In the genomic region with DNA sequence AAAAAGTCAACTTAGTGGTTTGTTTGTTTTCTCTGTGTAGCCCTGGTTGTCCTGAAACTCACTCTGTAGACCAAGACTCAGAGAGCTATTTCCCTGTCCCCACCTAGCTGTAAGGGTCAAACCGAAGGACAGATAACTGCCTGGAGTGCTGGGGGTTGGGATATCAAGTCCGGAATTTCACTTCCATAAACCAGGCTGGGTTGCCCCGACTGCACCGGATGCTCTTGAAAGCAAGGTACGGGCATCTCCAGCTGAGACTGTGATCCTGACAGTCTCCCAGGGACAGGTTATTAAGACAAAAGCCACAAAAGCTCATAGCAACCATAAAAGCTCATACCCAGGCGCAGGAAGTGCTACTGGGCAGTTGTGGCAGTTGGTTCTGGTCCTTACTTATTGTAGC, we compare ENCODE assay signal across 18 mouse cellular contexts.
"Had no signal": no experiment of that assay in that cellular context is flagged by ENCODE, and none has a peak within 500 bp of the region (broad histone marks: within the 10 kb centered on the region; RNA-seq: fewer than 3 reads in every experiment).

No protein-coding gene starts in this region.

- H3K9me3 ChIP-seq: liver, embryonic 15.5 days; lung, embryonic 15.5 days; midbrain, embryonic 10.5 days; midbrain, embryonic 13.5 days; midbrain, embryonic 15.5 days; neural tube, embryonic 12.5 days had no signal

- H3K27ac ChIP-seq: liver, embryonic 15.5 days; lung, embryonic 15.5 days; midbrain, embryonic 10.5 days; midbrain, embryonic 13.5 days; midbrain, embryonic 15.5 days; neural tube, embryonic 12.5 days had no signal

- H3K9ac ChIP-seq: liver, embryonic 15.5 days; liver, postnatal 0 days; lung, embryonic 15.5 days; midbrain, embryonic 13.5 days; midbrain, embryonic 15.5 days; neural tube, embryonic 12.5 days had no signal

- H3K4me2 ChIP-seq: liver, embryonic 15.5 days; lung, embryonic 15.5 days; midbrain, embryonic 13.5 days; midbrain, embryonic 15.5 days; neural tube, embryonic 12.5 days had no signal

- DNase-seq: liver, postnatal 0 days; lung, adult 2 months; lung, postnatal 14 days; lung, postnatal 4 days; right cerebral cortex, adult 18-20 months; right cerebral cortex, postnatal 25 days; right cerebral cortex, postnatal 4 days; spleen, adult 18-20 months; thymus, adult 2 months; thymus, postnatal 25 days; thymus, postnatal 4 days had no signal

- ATAC-seq: liver, postnatal 0 days; lung, postnatal 0 days; midbrain, embryonic 13.5 days; midbrain, embryonic 15.5 days had no signal

- H3K36me3 ChIP-seq: liver, embryonic 15.5 days; lung, embryonic 15.5 days; midbrain, embryonic 10.5 days; midbrain, embryonic 13.5 days; midbrain, embryonic 15.5 days; neural tube, embryonic 12.5 days had no signal

- H3K27me3 ChIP-seq: liver, embryonic 15.5 days; lung, embryonic 15.5 days; midbrain, embryonic 13.5 days; midbrain, embryonic 15.5 days; neural tube, embryonic 12.5 days had no signal

- H3K4me1 ChIP-seq: liver, embryonic 15.5 days; lung, embryonic 15.5 days; midbrain, embryonic 10.5 days; midbrain, embryonic 13.5 days; midbrain, embryonic 15.5 days; neural tube, embryonic 12.5 days had no signal

- H3K4me3 ChIP-seq: liver, embryonic 15.5 days; lung, embryonic 15.5 days; midbrain, embryonic 10.5 days; midbrain, embryonic 13.5 days; midbrain, embryonic 15.5 days; neural tube, embryonic 12.5 days had no signal
